In genomic region chr7:142458676-142459298, GRCm38 (mm10) we compare ENCODE assay signal across 11 mouse cellular contexts. TPM values are rescaled to one million over a fixed set of nuclear protein-coding genes. Genes with fewer than 3 reads are reported as not detected.
DNase-seq lines count a peak whose midpoint lies in the region; ATAC-seq lines count a peak whose summit lies in the region.
"Had no signal": no experiment of that assay in that cellular context is flagged by ENCODE, and none has a peak within 500 bp of the region (broad histone marks: within the 10 kb centered on the region; RNA-seq: fewer than 3 reads in every experiment).

No protein-coding gene starts in this region.

- H3K9ac ChIP-seq in midbrain, embryonic 11.5 days (ENCODE audit: low read length): no peak overlapping the region
- no peak overlapping the region for H3K9ac ChIP-seq in midbrain, embryonic 15.5 days
- peak overlapping the region; percentile 45; the same call in 1 of the 2 replicates for H3K9ac ChIP-seq in heart, embryonic 14.5 days (ENCODE audit: low read length)
- no peak overlapping the region for H3K9ac ChIP-seq in liver, embryonic 12.5 days
- H3K9ac ChIP-seq: liver, embryonic 14.5 days had no signal

- intact Hi-C loops in heart, postnatal 10 days (cut with DNase I): no loop called here

- no peak overlapping the region for H3K4me2 ChIP-seq in midbrain, embryonic 11.5 days
- no peak overlapping the region for H3K4me2 ChIP-seq in midbrain, embryonic 15.5 days
- H3K4me2 ChIP-seq in heart, embryonic 14.5 days (ENCODE audit: low read length): peak overlapping the region; percentile 12; the same call in 1 of the 2 replicates
- no peak overlapping the region for H3K4me2 ChIP-seq in liver, embryonic 12.5 days

- peaks cover 7% of the 10 kb centered on the region; the same call in 1 of the 2 replicates for H3K4me1 ChIP-seq in midbrain, embryonic 11.5 days (ENCODE audit: control insufficient read depth, insufficient read depth, low read length)
- peaks cover 12% of the 10 kb centered on the region for H3K4me1 ChIP-seq in midbrain, embryonic 15.5 days
- peaks cover 69 to 86% of the 10 kb centered on the region in 2 experiments for H3K4me1 ChIP-seq in heart, embryonic 14.5 days (ENCODE audit: control insufficient read depth in 2 of 2, insufficient read depth in 2 of 2, low read length in 2 of 2)
- peaks cover 24% of the 10 kb centered on the region for H3K4me1 ChIP-seq in liver, embryonic 12.5 days

- H3K4me3 ChIP-seq in midbrain, embryonic 11.5 days (ENCODE audit: low read depth, low read length): no peak overlapping the region
- no peak overlapping the region for H3K4me3 ChIP-seq in midbrain, embryonic 15.5 days
- no peak overlapping the region for H3K4me3 ChIP-seq in heart, embryonic 14.5 days (ENCODE audit: control insufficient read depth in 1 of 2, insufficient read depth in 1 of 2, low read depth in 1 of 2, low read length in 2 of 2)
- H3K4me3 ChIP-seq in liver, embryonic 12.5 days: no peak overlapping the region

- WGBS in midbrain, embryonic 11.5 days: 90% methylated on average over 5 of the region's 5 CpGs
- WGBS in midbrain, embryonic 15.5 days: 85% methylated on average over 5 of the region's 5 CpGs
- WGBS in heart, embryonic 14.5 days: 30% methylated on average over 5 of the region's 5 CpGs
- 68% methylated on average over 5 of the region's 5 CpGs for WGBS in liver, embryonic 12.5 days (ENCODE audit: insufficient replicate concordance)

- no peaks in the 10 kb centered on the region for H3K27me3 ChIP-seq in midbrain, embryonic 11.5 days (ENCODE audit: control insufficient read depth, insufficient read depth, low read length)
- no peaks in the 10 kb centered on the region for H3K27me3 ChIP-seq in midbrain, embryonic 15.5 days (replicated peaks)
- H3K27me3 ChIP-seq in heart, embryonic 14.5 days (ENCODE audit: control insufficient read depth, insufficient read depth, low read length): no peaks in the 10 kb centered on the region
- H3K27me3 ChIP-seq in liver, embryonic 12.5 days (replicated peaks): peaks cover 12% of the 10 kb centered on the region; the same call in 1 of the 2 replicates

- DNase-seq in heart, adult 11 months: peak; percentile 76
- no peak for DNase-seq in heart, postnatal 10 days
- peak; percentile 78 for DNase-seq in midbrain, embryonic 11.5 days (ENCODE audit: low spot score, missing footprints)
- no peak for DNase-seq in layer of hippocampus, adult 18-20 months (ENCODE audit: low spot score in 2 of 2)
- DNase-seq: adrenal gland, postnatal 10 days had no signal

- no peak for ATAC-seq in midbrain, embryonic 11.5 days (ENCODE audit: low FRiP score)
- ATAC-seq in midbrain, embryonic 15.5 days (replicated peaks): no peak
- no peak for ATAC-seq in heart, embryonic 14.5 days (ENCODE audit: insufficient number of reproducible peaks, insufficient read depth, low FRiP score, low read depth)
- ATAC-seq in liver, embryonic 12.5 days: no peak
- no peak for ATAC-seq in activated CD4-positive, CD25-positive, alpha-beta regulatory T cell, adult 4 months

- no peak overlapping the region for H3K27ac ChIP-seq in midbrain, embryonic 11.5 days (ENCODE audit: low read depth, low read length)
- no peak overlapping the region for H3K27ac ChIP-seq in midbrain, embryonic 15.5 days
- peak overlapping the region; percentile 95 to 98 for H3K27ac ChIP-seq in heart, embryonic 14.5 days (replicated peaks in 1 of 2; ENCODE audit: control insufficient read depth in 1 of 2, insufficient read depth in 1 of 2, low read depth in 2 of 2, low read length in 2 of 2)
- H3K27ac ChIP-seq in liver, embryonic 12.5 days: peak overlapping the region; percentile 59; the same call in 1 of the 2 replicates
- H3K27ac ChIP-seq: liver, embryonic 14.5 days had no signal

- H3K9me3 ChIP-seq in midbrain, embryonic 11.5 days (ENCODE audit: control insufficient read depth, low read length): no peaks in the 10 kb centered on the region
- no peaks in the 10 kb centered on the region for H3K9me3 ChIP-seq in midbrain, embryonic 15.5 days
- no peaks in the 10 kb centered on the region for H3K9me3 ChIP-seq in heart, embryonic 14.5 days (ENCODE audit: control insufficient read depth, low read length)
- no peaks in the 10 kb centered on the region for H3K9me3 ChIP-seq in liver, embryonic 12.5 days (replicated peaks)

- no peaks in the 10 kb centered on the region for H3K36me3 ChIP-seq in midbrain, embryonic 11.5 days (ENCODE audit: control insufficient read depth, insufficient read depth, low read length)
- no peaks in the 10 kb centered on the region for H3K36me3 ChIP-seq in midbrain, embryonic 15.5 days (replicated peaks)
- no peaks in the 10 kb centered on the region for H3K36me3 ChIP-seq in heart, embryonic 14.5 days (ENCODE audit: control insufficient read depth, insufficient read depth, low read length)
- H3K36me3 ChIP-seq in liver, embryonic 12.5 days: no peaks in the 10 kb centered on the region

RNA-seq across cellular contexts. Expression of gene Lsp1, which starts 1.8 kb away (rescaled TPM):
- total RNA-seq in heart, postnatal 10 days (2021): 100 to 1,000 TPM; 111 to 116 TPM
- 11.1 and 13.1 TPM in 2 replicates for polyA plus RNA-seq in midbrain, embryonic 11.5 days (2014; fragmentation: Nextera tagmentation; extraction: Ambion mirVana)
- polyA plus RNA-seq in midbrain, embryonic 15.5 days (2015; fragmentation: Nextera tagmentation; extraction: Ambion mirVana): 3.7 and 5.4 TPM in 2 replicates
- polyA plus RNA-seq in heart, embryonic 14.5 days (2014; fragmentation: Nextera tagmentation; extraction: Ambion mirVana): 48.6 and 49.3 TPM in 2 replicates
- polyA plus RNA-seq in liver, embryonic 12.5 days (2016; fragmentation: Nextera tagmentation; extraction: Ambion mirVana): 16.7 and 17.0 TPM in 2 replicates
- 1,000 to 10,000 TPM; 1,487 to 1,560 TPM for polyA plus RNA-seq in activated CD4-positive, CD25-positive, alpha-beta regulatory T cell, adult 4 months (2017; shearing (Covaris generic))
- total RNA-seq in layer of hippocampus, adult 18-20 months (2021): 1 to 10 TPM; 2.6 to 3.1 TPM

RNA-seq across cellular contexts. Expression of gene Tnni2, which starts 17.2 kb away (rescaled TPM):
- total RNA-seq in heart, postnatal 10 days (2021): 1 to 10 TPM; 1.9 to 4.3 TPM
- 0.47 and 0.96 TPM in 2 replicates for polyA plus RNA-seq in midbrain, embryonic 11.5 days (2014; fragmentation: Nextera tagmentation; extraction: Ambion mirVana)
- polyA plus RNA-seq in midbrain, embryonic 15.5 days (2015; fragmentation: Nextera tagmentation; extraction: Ambion mirVana): 0.25 and 0.74 TPM in 2 replicates
- polyA plus RNA-seq in heart, embryonic 14.5 days (2014; fragmentation: Nextera tagmentation; extraction: Ambion mirVana): 24.1 and 31.7 TPM in 2 replicates
- polyA plus RNA-seq in liver, embryonic 12.5 days (2016; fragmentation: Nextera tagmentation; extraction: Ambion mirVana): 1.8 and 2.4 TPM in 2 replicates
- polyA plus RNA-seq in activated CD4-positive, CD25-positive, alpha-beta regulatory T cell, adult 4 months (2017; shearing (Covaris generic)): not detected
- 1 to 10 TPM in 1 of 2 experiments, not detected in 1; 1.2 TPM for total RNA-seq in layer of hippocampus, adult 18-20 months (2021)

RNA-seq across cellular contexts. Expression of gene Syt8, which starts 24.1 kb away (rescaled TPM):
- not detected for total RNA-seq in heart, postnatal 10 days (2021)
- not detected in 2 replicates for polyA plus RNA-seq in midbrain, embryonic 11.5 days (2014; fragmentation: Nextera tagmentation; extraction: Ambion mirVana)
- not detected in 2 replicates for polyA plus RNA-seq in midbrain, embryonic 15.5 days (2015; fragmentation: Nextera tagmentation; extraction: Ambion mirVana)
- not detected in 2 replicates for polyA plus RNA-seq in heart, embryonic 14.5 days (2014; fragmentation: Nextera tagmentation; extraction: Ambion mirVana)
- not detected in 2 replicates for polyA plus RNA-seq in liver, embryonic 12.5 days (2016; fragmentation: Nextera tagmentation; extraction: Ambion mirVana)
- not detected for polyA plus RNA-seq in activated CD4-positive, CD25-positive, alpha-beta regulatory T cell, adult 4 months (2017; shearing (Covaris generic))
- total RNA-seq in layer of hippocampus, adult 18-20 months (2021): not detected
- total RNA-seq: adrenal gland, postnatal 10 days had no signal
- polyA plus RNA-seq: neural tube, embryonic 14.5 days had no signal

RNA-seq across cellular contexts. Expression of gene Tnnt3, which starts 39.8 kb away (rescaled TPM):
- total RNA-seq in heart, postnatal 10 days (2021): 1 to 10 TPM in 1 of 2 experiments, under 1 TPM in 1; 0.67 to 1.8 TPM
- polyA plus RNA-seq in midbrain, embryonic 11.5 days (2014; fragmentation: Nextera tagmentation; extraction: Ambion mirVana): 0.77 and 2.0 TPM in 2 replicates
- 1.6 TPM in 2 replicates for polyA plus RNA-seq in midbrain, embryonic 15.5 days (2015; fragmentation: Nextera tagmentation; extraction: Ambion mirVana)
- 3.9 and 5.8 TPM in 2 replicates for polyA plus RNA-seq in heart, embryonic 14.5 days (2014; fragmentation: Nextera tagmentation; extraction: Ambion mirVana)
- polyA plus RNA-seq in liver, embryonic 12.5 days (2016; fragmentation: Nextera tagmentation; extraction: Ambion mirVana): 0.51 TPM in 1 of 2 replicates, not detected in the other
- 1 to 10 TPM; 2.8 to 3.0 TPM for polyA plus RNA-seq in activated CD4-positive, CD25-positive, alpha-beta regulatory T cell, adult 4 months (2017; shearing (Covaris generic))
- total RNA-seq in layer of hippocampus, adult 18-20 months (2021): not detected

Comparison
In these comparisons a context has a peak if more than half of its experiments do, and no peak if none do; other contexts are left out.
1. DNase-seq: peak in heart, adult 11 months (single experiment) and midbrain, embryonic 11.5 days (single experiment); none in heart, postnatal 10 days (0 of 2) and layer of hippocampus, adult 18-20 months (0 of 2).
2. H3K27ac ChIP-seq: peak in heart, embryonic 14.5 days (2 of 2) and liver, embryonic 12.5 days (single experiment); none in midbrain, embryonic 11.5 days (single experiment) and midbrain, embryonic 15.5 days (single experiment).
3. RNA of gene Lsp1, which starts 1.8 kb away (polyA plus RNA-seq): 1,487 to 1,560 TPM in activated CD4-positive, CD25-positive, alpha-beta regulatory T cell, adult 4 months; 48.6 to 49.3 TPM in heart, embryonic 14.5 days, 16.7 to 17.0 TPM in liver, embryonic 12.5 days, 11.1 to 13.1 TPM in midbrain, embryonic 11.5 days and 3.7 to 5.4 TPM in midbrain, embryonic 15.5 days; every median in the first group is over 10 times any median in the second.